Mouse (Mus musculus) left cerebral cortex, postnatal 25 days (tissue): ENCODE data around the gene Eya2. TPM values are rescaled to one million over a fixed set of nuclear protein-coding genes. Genes with fewer than 3 reads are reported as not detected.
A peak's percentile ranks its signal among the peaks of the same experiment; 100 is the strongest.

Source experiments
- DNase-seq, 2 experiments: peaks; one replicate each; pipeline ENCODE4 v3.0.0; 2022; ENCODE audit warnings: low spot score in 2 of 2, mixed read lengths in 1 of 2
- intact Hi-C: fragments of 180-260 bp; cut with DNase I; formaldehyde crosslinking; loops from one replicate; pipeline ENCODE4 v1.15.1; 2025
- total RNA-seq, 2 experiments: library from RNA; stranded (reverse); gene quantifications; 2 replicates each; pipeline ENCODE4 v1.2.3; 2021

Gene Eya2
- total RNA-seq, 2 experiments from 2014 or later = 3.5 to 3.6 TPM

GRCm38 (mm10) chr2:165694767-165695166 is 99.9 kb downstream of the Eya2 start:
- intact Hi-C loops = no loop called here
- DNase-seq = no peak

DNA sequence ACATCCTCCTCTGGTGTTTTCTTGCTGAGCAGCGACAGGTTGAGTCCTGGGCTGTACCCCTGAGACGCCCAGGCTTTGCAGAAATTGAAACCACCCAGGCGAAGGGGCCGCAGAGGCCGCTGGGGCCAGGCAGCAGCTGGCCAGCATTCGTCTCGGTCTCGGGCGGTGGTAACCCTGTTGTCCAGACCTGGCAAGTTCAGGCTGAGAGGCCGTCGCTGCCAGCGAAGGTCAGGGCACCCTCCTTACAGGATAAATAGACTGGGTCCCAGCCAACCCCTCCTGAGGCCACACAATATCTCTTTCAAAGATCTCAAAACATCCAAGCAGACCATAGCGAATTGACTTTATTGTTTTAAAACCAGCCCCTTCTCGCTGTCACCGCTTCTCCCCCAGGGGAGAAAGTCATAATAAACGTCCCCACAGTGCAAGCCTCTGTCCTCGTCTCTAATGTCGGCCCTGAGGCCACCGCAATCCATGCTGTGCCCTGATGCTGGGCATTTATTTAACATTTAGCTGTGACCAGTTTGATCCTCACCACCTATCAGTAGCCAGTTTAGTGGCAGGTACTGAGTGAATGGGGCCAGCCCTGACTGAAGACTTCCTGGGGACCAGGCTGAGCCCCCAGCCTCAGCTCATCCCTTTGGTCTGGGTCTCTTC is 105.5 kb downstream of the Eya2 start:
- intact Hi-C loops = no loop called here
- DNase-seq = no peak

GRCm38 (mm10) chr2:165703033-165703805 is 108.4 kb downstream of the Eya2 start:
- intact Hi-C loops = no loop called here
- DNase-seq = no peak

GRCm38 (mm10) chr2:165708266-165708665 is 113.4 kb downstream of the Eya2 start:
- DNase-seq = no peak
- intact Hi-C loops = no loop called here

DNA sequence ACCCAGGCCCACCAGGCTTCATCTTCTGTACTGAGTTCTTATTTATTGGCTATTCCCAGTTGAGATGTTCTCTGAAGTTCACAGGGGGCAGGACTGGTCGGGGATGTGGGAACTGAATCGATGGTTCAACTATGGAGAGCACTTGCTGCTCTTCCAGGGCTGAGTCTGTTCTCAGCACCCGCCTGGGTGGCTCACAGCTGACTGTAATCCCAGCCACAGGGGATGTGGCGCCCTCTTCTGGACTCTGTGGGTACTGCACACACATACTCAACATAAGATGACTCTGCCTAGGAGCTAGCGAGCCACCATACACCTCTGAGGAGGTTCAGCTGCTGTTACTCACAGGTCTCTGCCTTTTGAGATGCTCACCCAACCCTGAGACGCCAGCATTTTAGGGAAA is 121.9 kb downstream of the Eya2 start:
- DNase-seq = no peak
- intact Hi-C loops = no loop called here

- intact Hi-C loops = no loop called here
- DNase-seq = peak in 1 of 2 experiments; percentile 78
Measured at GRCm38 (mm10) chr2:165717182-165718176, 122.6 kb downstream of the Eya2 start.

GRCm38 (mm10) chr2:165719382-165719781 is 124.5 kb downstream of the Eya2 start:
- no peak for DNase-seq
- intact Hi-C loops = no loop called here

DNA sequence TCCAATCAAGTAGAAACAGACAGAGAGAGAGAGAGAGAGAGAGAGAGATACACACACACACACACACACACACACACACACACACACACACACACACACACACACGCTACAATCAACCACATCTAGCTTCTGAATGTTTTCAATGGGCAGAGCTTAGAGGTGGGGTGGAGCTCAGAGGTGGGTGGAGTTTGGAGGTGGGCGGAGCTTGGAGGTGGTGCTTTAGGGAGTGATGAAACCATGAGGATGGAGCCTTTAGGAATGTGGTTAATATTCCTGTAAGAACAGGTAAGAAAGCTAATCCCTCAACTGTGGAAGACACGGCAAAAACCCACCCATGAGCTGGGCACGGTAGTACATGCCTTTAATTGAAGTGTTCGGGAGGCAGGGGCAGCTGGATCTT is 127.1 kb downstream of the Eya2 start:
- intact Hi-C loops = no loop called here
- DNase-seq = no peak

DNA sequence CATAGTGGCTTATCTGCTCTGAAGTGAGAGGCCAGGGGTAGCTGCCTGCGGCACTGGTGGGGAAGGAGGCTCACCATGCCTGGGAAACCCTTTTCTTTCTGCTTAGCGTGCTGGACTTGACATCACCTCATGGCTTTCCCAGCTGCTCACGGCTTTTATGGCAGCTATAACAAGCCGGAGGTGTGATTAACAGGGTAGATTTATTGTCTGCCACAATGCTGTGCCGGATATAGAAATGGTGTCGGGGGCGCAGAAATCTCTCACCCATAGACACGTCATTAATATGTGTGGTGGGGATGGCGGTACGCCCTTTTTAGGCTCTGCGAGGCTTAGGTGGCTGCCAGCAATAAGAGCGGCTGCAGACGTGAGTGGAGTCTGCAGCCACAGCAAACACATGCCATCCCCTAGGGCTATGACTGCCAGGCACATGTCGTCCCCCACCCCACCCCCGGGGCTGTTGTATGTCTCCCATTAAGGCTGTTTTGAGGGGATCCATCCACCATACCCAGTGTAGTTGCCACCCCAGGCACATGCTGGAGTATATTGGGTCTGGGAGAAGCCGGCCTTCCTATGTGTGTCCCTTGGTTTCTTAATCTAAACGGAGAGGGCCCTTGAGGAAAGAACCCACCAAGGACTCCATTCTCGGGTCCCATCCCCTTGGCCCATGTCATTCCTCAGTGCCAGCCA is 137.9 kb downstream of the Eya2 start:
- no peak for DNase-seq
- intact Hi-C loops = no loop called here

DNA sequence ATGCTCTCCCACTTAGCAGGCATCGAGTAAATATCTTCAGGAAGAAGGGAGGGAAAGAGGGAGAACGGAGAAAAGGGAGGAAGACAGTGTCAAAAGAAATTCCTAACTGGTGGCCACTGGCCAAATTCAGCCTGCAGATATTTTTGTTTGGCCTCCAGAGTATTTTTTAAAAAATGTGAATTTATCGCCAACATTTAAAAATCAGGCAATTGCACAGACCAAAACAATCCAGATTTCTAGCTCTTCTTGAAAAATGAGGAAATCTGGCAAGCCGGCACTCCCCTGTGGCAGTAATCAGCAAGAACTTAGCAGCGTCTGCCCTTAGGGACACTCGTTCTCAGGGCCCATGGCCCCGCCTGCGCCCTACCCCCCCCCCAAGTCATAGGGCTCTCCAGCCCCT is 138.9 kb downstream of the Eya2 start:
- DNase-seq = no peak
- intact Hi-C loops = no loop called here

GRCm38 (mm10) chr2:165736297-165736696 is 141.5 kb downstream of the Eya2 start:
- intact Hi-C loops = no loop called here
- DNase-seq = no peak

DNA sequence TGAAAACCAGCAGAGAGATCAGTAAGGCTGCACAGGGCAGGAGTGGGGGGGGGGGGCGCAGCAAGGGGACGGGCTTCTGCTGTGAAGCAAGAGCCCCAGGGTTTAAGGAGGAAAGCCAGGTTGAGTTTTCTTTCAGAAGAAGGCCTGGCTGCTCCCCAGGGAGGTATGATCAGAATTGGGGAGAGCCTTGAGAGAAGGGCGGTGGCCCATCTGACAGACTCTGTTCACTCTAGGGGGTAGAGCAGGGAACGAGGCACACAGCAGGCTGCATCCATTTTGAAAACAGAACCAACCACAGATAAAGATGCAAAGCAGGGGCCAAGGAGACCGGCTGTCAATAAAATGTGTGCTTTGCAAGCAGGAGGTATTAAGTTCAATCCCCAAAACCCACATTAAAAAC is 145.5 kb downstream of the Eya2 start:
- intact Hi-C loops = no loop called here
- no peak for DNase-seq

DNA sequence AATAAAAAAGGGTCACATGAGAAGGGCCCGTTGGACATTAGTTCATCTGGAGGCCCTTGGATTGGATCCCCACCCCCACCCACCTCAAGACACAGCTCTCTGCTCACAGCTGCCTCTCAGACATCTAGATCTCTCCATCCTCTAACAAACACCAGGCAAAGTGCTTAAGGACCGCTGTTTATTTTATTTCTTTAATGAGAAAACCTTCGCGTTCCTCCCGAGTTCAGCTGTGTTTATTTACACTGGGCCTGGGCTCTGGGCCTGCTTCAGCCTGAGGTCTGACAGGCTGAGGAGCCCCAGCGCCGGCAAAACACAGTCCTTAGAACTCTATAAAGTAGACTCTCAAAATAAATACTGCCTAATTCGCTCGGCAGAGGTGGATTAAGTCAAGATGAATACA is 146.2 kb downstream of the Eya2 start:
- no peak for DNase-seq
- intact Hi-C loops = no loop called here

GRCm38 (mm10) chr2:165741526-165742050 is 146.8 kb downstream of the Eya2 start:
- DNase-seq = no peak
- intact Hi-C loops = no loop called here

DNA sequence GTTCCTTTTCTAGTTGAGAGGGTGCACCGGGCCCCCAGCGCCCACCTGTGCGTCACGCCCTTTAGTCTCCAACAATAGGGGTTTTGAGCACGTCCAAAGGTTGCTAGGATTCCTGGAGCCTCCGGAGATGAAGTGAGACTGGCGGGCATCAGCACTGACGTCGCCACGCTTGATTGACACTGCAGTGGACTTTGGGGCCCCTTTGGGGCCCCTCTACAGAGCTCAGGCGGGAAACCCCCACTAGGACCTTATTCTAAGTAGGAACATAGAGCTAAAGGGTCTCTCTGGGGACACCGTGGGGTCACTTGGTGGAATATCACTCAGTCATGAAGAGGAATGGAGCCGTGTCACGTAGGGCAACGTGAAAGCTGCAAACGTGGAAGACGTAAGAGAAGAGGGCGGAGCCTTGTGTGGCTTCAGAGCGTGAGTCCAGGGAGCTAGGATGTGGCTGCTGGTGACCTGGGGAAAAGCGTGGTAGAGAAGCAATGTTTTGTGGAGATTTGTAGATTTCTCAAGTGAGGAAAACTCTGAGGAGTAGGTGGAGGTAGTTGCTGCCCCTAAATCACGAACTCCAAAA is 147.5 kb downstream of the Eya2 start:
- no peak for DNase-seq
- intact Hi-C loops = no loop called here

DNA sequence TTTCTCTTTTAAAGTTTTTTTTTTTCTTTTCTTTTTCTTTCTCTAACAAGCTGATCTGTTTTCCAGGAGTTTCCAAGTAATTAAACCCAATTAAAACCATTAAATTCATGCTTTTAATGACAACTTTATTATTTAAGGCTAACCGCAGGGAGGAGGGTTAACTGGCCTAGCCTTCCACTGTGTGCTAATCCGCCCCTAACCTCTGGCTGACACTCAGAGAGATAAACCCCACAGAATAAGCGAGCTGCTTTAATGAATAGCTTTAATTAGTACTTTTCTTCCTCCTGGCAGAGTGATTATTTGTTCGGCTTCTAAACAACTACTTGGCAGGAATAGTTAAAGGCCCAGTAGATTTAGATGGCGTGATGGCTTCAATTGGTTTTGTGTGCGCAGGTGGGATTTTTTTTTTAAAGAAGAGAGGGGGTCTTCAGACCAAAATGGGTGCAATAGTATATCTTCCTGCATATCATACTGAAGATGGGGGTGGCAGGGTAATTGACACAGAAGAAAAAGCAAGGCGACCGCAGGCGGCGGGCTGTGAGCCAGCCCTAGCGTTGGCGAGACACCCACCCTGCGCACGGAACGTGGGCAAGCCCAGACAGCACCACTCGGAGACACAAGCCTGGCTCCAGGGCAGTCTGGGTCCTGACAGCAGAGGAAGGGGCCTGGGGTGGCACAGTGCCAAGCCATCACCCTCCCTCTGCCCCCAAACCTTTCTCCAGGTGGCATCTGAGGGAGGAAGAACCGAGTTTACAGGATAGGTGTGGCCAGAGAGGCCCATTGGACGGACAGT is 150.7 kb downstream of the Eya2 start:
- DNase-seq = no peak
- intact Hi-C loops = no loop called here

DNA sequence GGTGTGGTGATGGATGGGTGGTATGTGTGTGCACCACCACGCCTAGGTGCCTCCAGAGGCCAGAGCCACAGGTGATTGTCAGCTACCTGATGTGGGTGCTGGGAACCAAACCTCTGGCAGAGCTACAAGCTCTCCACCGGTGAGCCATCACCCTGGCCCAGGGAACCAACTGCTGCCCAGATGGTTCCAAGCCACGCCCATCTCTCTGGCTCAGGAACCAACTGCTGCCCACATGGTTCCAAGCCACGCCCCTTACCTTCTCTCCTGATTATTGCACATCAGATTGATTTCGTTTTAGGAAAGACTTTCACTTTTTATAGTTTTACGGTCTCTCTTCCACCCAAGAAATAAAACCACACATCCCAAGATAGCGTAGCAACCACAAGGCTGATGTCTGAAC is 153.1 kb downstream of the Eya2 start:
- no peak for DNase-seq
- intact Hi-C loops = no loop called here

DNA sequence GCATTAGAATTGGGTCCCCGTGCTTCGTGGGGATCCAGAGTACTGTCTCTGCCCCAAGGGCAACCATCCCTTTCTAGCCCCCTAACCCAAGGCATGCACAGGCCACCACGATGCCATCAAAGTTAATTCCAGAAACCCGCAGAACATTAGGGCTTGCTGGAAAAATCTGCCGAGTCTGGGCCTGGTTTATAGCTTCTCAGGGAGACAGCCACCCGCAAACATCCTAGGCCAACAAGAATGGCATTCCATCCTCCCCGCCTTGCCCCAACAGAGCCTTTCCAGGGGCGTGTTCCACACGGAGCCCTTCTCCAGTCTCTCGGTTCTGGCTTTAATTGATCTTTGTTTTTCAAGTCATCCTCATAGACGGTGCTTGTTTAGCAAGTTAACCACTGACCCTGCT is 153.6 kb downstream of the Eya2 start:
- intact Hi-C loops = no loop called here

More for the DNA sequence above, 153.6 kb downstream of the Eya2 start:
- no peak for DNase-seq
